Mouse (Mus musculus): ENCODE results near the gene Rrm2.

DNA sequence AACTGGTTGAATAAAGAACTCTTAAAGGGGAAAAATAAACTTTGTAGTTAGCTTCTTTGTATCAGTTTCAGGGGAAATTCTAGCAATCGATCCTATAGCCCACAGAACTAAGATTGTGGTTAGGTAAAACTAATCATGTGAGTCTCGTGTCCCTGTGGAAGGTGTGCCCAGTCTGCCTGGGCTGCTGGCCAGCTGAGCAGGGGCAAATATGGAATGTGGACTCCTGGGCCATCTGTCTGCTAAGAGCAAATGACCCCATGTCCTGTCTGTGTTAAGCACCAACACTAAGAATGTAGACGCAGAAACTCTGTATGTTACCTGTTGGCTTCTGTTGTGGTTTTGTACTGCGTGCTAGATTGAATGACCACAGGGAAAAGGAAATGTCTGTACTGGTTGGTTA lies 46.9 kb upstream of the Rrm2 start:
- no peak for TF ChIP-seq USF2 (IDR thresholded peaks at IDR 0.05; ENCODE audit: borderline replicate concordance in 1 of 2, insufficient read depth in 1 of 2, low read depth in 1 of 2, low read length in 2 of 2)
- no peak for TF ChIP-seq CTCF (IDR thresholded peaks at IDR 0.05 in 2 of 3, conservative IDR thresholded peaks at IDR 0.05 in 1 of 3; ENCODE audit: control insufficient read depth in 1 of 3, insufficient read depth in 1 of 3, low read depth in 2 of 3, low read length in 3 of 3, poor library complexity in 1 of 3, severe bottlenecking in 1 of 3)
- no peak for TF ChIP-seq TCF12 (IDR thresholded peaks at IDR 0.05; ENCODE audit: low read depth, low read length)
- no peak for TF ChIP-seq POLR2AphosphoS2 (IDR thresholded peaks at IDR 0.05; ENCODE audit: low read length)
- TF ChIP-seq RCOR1 (IDR thresholded peaks at IDR 0.05; ENCODE audit: low read depth, low read length) = no peak
- no peak for TF ChIP-seq ZKSCAN1 (IDR thresholded peaks at IDR 0.05; ENCODE audit: low read depth, low read length)
- no peak for TF ChIP-seq HCFC1 (IDR thresholded peaks at IDR 0.05; ENCODE audit: low read depth, low read length)
- TF ChIP-seq POLR2A (IDR thresholded peaks at IDR 0.05; ENCODE audit: control insufficient read depth in 1 of 2, insufficient read depth in 1 of 2, low read depth in 1 of 2, low read length in 2 of 2, poor library complexity in 1 of 2) = no peak
- TF ChIP-seq MAFK (IDR thresholded peaks at IDR 0.05; ENCODE audit: borderline replicate concordance, low read depth, low read length) = no peak
- TF ChIP-seq ELF1 (IDR thresholded peaks at IDR 0.05; ENCODE audit: low read depth, low read length) = no peak
- no peak for TF ChIP-seq NELFE (IDR thresholded peaks at IDR 0.05; ENCODE audit: low read depth, low read length)
- no peak for TF ChIP-seq MAX (IDR thresholded peaks at IDR 0.05; ENCODE audit: low read length)
- no peak for TF ChIP-seq USF1 (IDR thresholded peaks at IDR 0.05; ENCODE audit: low read depth, low read length)
